Mouse (Mus musculus): ENCODE data around the gene Ncdn. TPM values are rescaled to one million over a fixed set of nuclear protein-coding genes. Genes with fewer than 3 reads are reported as not detected.

Ncdn gene
- polyA plus RNA-seq, 1 experiment from 2014 or later: 29.0 TPM

- no peak for ATAC-seq (replicated peaks; ENCODE audit: low FRiP score, low TSS enrichment, low read depth)
- H3K9ac ChIP-seq (ENCODE audit: low read length): no peak overlapping the region
- H3K27me3 ChIP-seq (replicated peaks; ENCODE audit: control insufficient read depth, insufficient read depth, low read length): no peaks in the 10 kb centered on the region
- peak; percentile 41 for DNase-seq (ENCODE audit: low spot score)
- no peaks in the 10 kb centered on the region for H3K9me3 ChIP-seq (ENCODE audit: control insufficient read depth, low read length)
- 13% methylated on average over 1 of the region's 1 CpGs for WGBS
- H3K36me3 ChIP-seq (ENCODE audit: control insufficient read depth, insufficient read depth, low read length): 0 out of 2 replicates have a peak, but pooled peaks cover 4% of the 10 kb centered on the region
- no peak overlapping the region for H3K27ac ChIP-seq (ENCODE audit: low read depth)
- no peaks in the 10 kb centered on the region for H3K4me1 ChIP-seq (replicated peaks; ENCODE audit: control insufficient read depth, insufficient read depth, low read length)
- no peak overlapping the region for H3K4me3 ChIP-seq (ENCODE audit: low read depth, low read length)
- H3K4me2 ChIP-seq (ENCODE audit: low read length): no peak overlapping the region
Measured at GRCm38 (mm10) chr4:126775182-126775581, 21.9 kb upstream of the Ncdn start.

GRCm38 (mm10) chr4:126773871-126774270 is 20.6 kb upstream of the Ncdn start:
- Histone ChIP-seq H3K4me2 (ENCODE audit: low read length) (no peak overlapping the region), H3K4me1 (replicated peaks; ENCODE audit: control insufficient read depth, insufficient read depth, low read length) (no peaks in the 10 kb centered on the region), H3K36me3 (ENCODE audit: control insufficient read depth, insufficient read depth, low read length) (0 out of 2 replicates have a peak, but pooled peaks cover 4% of the 10 kb centered on the region), H3K27ac (ENCODE audit: low read depth) (no peak overlapping the region), H3K9me3 (ENCODE audit: control insufficient read depth, low read length) (no peaks in the 10 kb centered on the region), H3K4me3 (ENCODE audit: low read depth, low read length) (no peak overlapping the region), H3K9ac (ENCODE audit: low read length) (no peak overlapping the region), H3K27me3 (replicated peaks; ENCODE audit: control insufficient read depth, insufficient read depth, low read length) (no peaks in the 10 kb centered on the region)
- ATAC-seq (replicated peaks; ENCODE audit: low FRiP score, low TSS enrichment, low read depth) (no peak), DNase-seq (ENCODE audit: low spot score) (peak; percentile 37)
- WGBS: 95% methylated on average over 6 of the region's 6 CpGs

DNA sequence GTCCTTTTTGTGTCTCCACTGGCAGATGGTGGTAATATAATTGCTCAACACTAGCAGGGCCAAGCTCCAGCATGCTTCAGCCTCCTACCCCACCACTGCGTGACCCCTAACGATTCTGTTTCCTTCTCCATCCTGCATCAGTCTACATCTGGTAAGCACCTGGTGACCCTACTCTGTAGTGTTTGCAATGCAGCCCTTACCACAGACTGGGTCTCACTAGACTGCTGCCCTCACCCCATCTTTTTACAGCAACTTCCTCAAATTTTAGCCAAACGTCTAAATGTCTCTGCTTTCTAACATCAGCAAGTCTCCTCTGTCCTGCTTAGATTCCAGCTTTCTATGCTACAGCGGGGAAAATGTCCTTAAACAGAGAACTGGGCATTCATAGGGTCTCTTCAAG is 17.6 kb upstream of the Ncdn start:
- Histone ChIP-seq H3K27me3 (replicated peaks; ENCODE audit: control insufficient read depth, insufficient read depth, low read length) (no peaks in the 10 kb centered on the region), H3K27ac (ENCODE audit: low read depth) (no peak overlapping the region), H3K4me2 (ENCODE audit: low read length) (no peak overlapping the region), H3K9ac (ENCODE audit: low read length) (no peak overlapping the region), H3K4me1 (replicated peaks; ENCODE audit: control insufficient read depth, insufficient read depth, low read length) (no peaks in the 10 kb centered on the region), H3K36me3 (ENCODE audit: control insufficient read depth, insufficient read depth, low read length) (0 out of 2 replicates have a peak, but pooled peaks cover 4% of the 10 kb centered on the region), H3K4me3 (ENCODE audit: low read depth, low read length) (no peak overlapping the region), H3K9me3 (ENCODE audit: control insufficient read depth, low read length) (no peaks in the 10 kb centered on the region)
- 90% methylated on average over 4 of the region's 4 CpGs for WGBS
- peak; percentile 33 for DNase-seq (ENCODE audit: low spot score)
- ATAC-seq (replicated peaks; ENCODE audit: low FRiP score, low TSS enrichment, low read depth): no peak

- ATAC-seq (replicated peaks; ENCODE audit: low FRiP score, low TSS enrichment, low read depth): 0 out of 2 replicates have a peak, but pooled peaks have one; percentile 19
Measured at GRCm38 (mm10) chr4:126769800-126770563, 16.7 kb upstream of the Ncdn start.

DNA sequence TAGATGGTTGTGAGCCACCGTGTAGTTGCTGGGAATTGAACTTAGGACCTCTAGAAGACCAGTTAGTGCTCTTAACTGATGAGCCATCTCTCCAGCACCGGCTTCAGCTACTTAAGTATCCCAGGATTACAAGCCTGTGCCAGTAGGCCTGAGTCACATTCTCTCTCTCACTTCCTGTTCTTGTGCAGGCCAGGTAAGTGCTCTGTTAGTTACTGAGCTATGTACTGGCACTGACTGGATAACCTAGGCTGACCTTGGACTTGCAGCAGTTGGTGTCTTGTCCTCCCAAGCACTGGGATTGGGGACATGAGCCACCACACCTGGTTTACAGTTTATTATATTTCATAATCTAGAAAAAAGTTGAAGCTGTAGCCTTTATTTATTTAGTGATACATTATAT is 10.2 kb upstream of the Ncdn start:
- 71% methylated on average over 2 of the region's 2 CpGs for WGBS
- H3K4me2 ChIP-seq (ENCODE audit: low read length): no peak overlapping the region

More at GRCm38 (mm10) chr4:126769800-126770563, 16.7 kb upstream of the Ncdn start:
- Histone ChIP-seq H3K36me3 (ENCODE audit: control insufficient read depth, insufficient read depth, low read length) (0 out of 2 replicates have a peak, but pooled peaks cover 4% of the 10 kb centered on the region), H3K4me1 (replicated peaks; ENCODE audit: control insufficient read depth, insufficient read depth, low read length) (no peaks in the 10 kb centered on the region), H3K4me2 (ENCODE audit: low read length) (no peak overlapping the region), H3K9me3 (ENCODE audit: control insufficient read depth, low read length) (no peaks in the 10 kb centered on the region), H3K9ac (ENCODE audit: low read length) (no peak overlapping the region), H3K27ac (ENCODE audit: low read depth) (no peak overlapping the region), H3K27me3 (replicated peaks; ENCODE audit: control insufficient read depth, insufficient read depth, low read length) (no peaks in the 10 kb centered on the region), H3K4me3 (ENCODE audit: low read depth, low read length) (no peak overlapping the region)
- DNase-seq (ENCODE audit: low spot score): peak; percentile 28
- 75% methylated on average over 9 of the region's 9 CpGs for WGBS

DNA sequence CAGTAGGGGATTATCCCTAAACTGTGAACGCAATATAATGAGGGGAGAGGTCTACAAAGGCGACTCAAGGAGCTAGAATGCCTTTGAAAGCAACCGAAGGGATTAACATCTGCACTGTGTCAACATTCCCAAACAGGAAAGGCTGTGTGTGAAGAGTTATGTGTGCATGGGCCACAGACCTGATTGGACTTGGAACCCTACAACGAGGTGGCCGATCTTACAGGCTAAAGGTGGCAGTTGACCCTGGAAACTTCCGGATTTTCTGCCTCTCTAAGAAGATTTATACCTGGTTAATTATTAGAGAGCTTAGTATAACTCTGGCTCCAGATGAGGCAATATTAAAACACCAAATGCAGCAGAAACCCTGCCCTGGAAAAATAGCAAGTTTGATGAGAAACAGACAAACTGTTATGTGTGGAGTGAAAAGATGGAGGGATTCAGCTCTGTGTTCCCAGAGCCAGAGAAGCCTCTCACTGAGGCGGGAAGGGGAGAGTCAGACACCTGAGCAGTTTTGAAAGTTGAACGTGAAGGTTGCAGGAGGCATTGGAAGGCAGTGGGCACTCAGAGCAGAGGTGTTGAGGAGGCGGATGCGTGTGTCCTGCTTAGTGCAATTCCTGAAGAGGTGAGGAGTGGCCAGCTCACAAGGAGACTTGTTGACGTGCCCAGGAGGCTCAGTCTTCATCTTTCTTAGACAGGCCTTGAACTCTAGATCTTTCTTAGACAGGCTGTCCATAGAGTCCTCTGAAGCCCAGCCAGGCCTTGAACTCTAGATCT is 9.5 kb upstream of the Ncdn start:
- no peaks in the 10 kb centered on the region for H3K9me3 ChIP-seq (ENCODE audit: control insufficient read depth, low read length)
- H3K36me3 ChIP-seq (ENCODE audit: control insufficient read depth, insufficient read depth, low read length): peaks cover 28% of the 10 kb centered on the region
- 0 out of 2 replicates have a peak overlapping the region, but pooled peaks have one; percentile 1 for H3K4me2 ChIP-seq (ENCODE audit: low read length)
- no peaks in the 10 kb centered on the region for H3K27me3 ChIP-seq (replicated peaks; ENCODE audit: control insufficient read depth, insufficient read depth, low read length)
- H3K4me3 ChIP-seq (ENCODE audit: low read depth, low read length): no peak overlapping the region
- peak; percentile 59 for DNase-seq (ENCODE audit: low spot score)
- H3K27ac ChIP-seq (ENCODE audit: low read depth): peak overlapping the region; percentile 52
- H3K9ac ChIP-seq (ENCODE audit: low read length): no peak overlapping the region
- 59% methylated on average over 11 of the region's 11 CpGs for WGBS
- H3K4me1 ChIP-seq (replicated peaks; ENCODE audit: control insufficient read depth, insufficient read depth, low read length): no peaks in the 10 kb centered on the region
- peak; percentile 91 for ATAC-seq (replicated peaks; ENCODE audit: low FRiP score, low TSS enrichment, low read depth)

More for the DNA sequence above, 10.2 kb upstream of the Ncdn start:
- H3K36me3 ChIP-seq (ENCODE audit: control insufficient read depth, insufficient read depth, low read length): peaks cover 22% of the 10 kb centered on the region
- ATAC-seq (replicated peaks; ENCODE audit: low FRiP score, low TSS enrichment, low read depth) (no peak), DNase-seq (ENCODE audit: low spot score) (peak; percentile 28)
- no peak overlapping the region for H3K9ac ChIP-seq (ENCODE audit: low read length)
- no peaks in the 10 kb centered on the region for H3K27me3 ChIP-seq (replicated peaks; ENCODE audit: control insufficient read depth, insufficient read depth, low read length)
- no peaks in the 10 kb centered on the region for H3K4me1 ChIP-seq (replicated peaks; ENCODE audit: control insufficient read depth, insufficient read depth, low read length)
- peak overlapping the region; percentile 52; the same call in 1 of the 2 replicates for H3K27ac ChIP-seq (ENCODE audit: low read depth)
- no peak overlapping the region for H3K4me3 ChIP-seq (ENCODE audit: low read depth, low read length)
- no peaks in the 10 kb centered on the region for H3K9me3 ChIP-seq (ENCODE audit: control insufficient read depth, low read length)

GRCm38 (mm10) chr4:126759435-126759834 is 6.2 kb upstream of the Ncdn start:
- no peak for ATAC-seq (replicated peaks; ENCODE audit: low FRiP score, low TSS enrichment, low read depth)
- peak; percentile 16 for DNase-seq (ENCODE audit: low spot score)
- no peak overlapping the region for H3K4me3 ChIP-seq (ENCODE audit: low read depth, low read length)
- no peaks in the 10 kb centered on the region for H3K9me3 ChIP-seq (ENCODE audit: control insufficient read depth, low read length)
- peaks cover 28% of the 10 kb centered on the region for H3K36me3 ChIP-seq (ENCODE audit: control insufficient read depth, insufficient read depth, low read length)
- no peaks in the 10 kb centered on the region for H3K27me3 ChIP-seq (replicated peaks; ENCODE audit: control insufficient read depth, insufficient read depth, low read length)
- no peak overlapping the region for H3K4me2 ChIP-seq (ENCODE audit: low read length)
- no peak overlapping the region for H3K9ac ChIP-seq (ENCODE audit: low read length)
- WGBS: 90% methylated on average over 2 of the region's 2 CpGs
- peaks cover 5% of the 10 kb centered on the region for H3K4me1 ChIP-seq (replicated peaks; ENCODE audit: control insufficient read depth, insufficient read depth, low read length)
- no peak overlapping the region for H3K27ac ChIP-seq (ENCODE audit: low read depth)

GRCm38 (mm10) chr4:126758299-126758698 is 5.1 kb upstream of the Ncdn start:
- 81% methylated on average over 5 of the region's 5 CpGs for WGBS

More at GRCm38 (mm10) chr4:126758299-126758698, 5.1 kb upstream of the Ncdn start:
- Histone ChIP-seq H3K9ac (ENCODE audit: low read length) (no peak overlapping the region), H3K27ac (ENCODE audit: low read depth) (no peak overlapping the region), H3K4me1 (replicated peaks; ENCODE audit: control insufficient read depth, insufficient read depth, low read length) (peaks cover 7% of the 10 kb centered on the region), H3K4me2 (ENCODE audit: low read length) (no peak overlapping the region), H3K4me3 (ENCODE audit: low read depth, low read length) (no peak overlapping the region), H3K36me3 (ENCODE audit: control insufficient read depth, insufficient read depth, low read length) (peaks cover 28% of the 10 kb centered on the region), H3K9me3 (ENCODE audit: control insufficient read depth, low read length) (no peaks in the 10 kb centered on the region), H3K27me3 (replicated peaks; ENCODE audit: control insufficient read depth, insufficient read depth, low read length) (no peaks in the 10 kb centered on the region)
- DNase-seq (ENCODE audit: low spot score) (peak; percentile 23), ATAC-seq (replicated peaks; ENCODE audit: low FRiP score, low TSS enrichment, low read depth) (no peak)

All from intestine, embryonic 14.5 days (tissue).